Mouse (Mus musculus) kidney, adult 2 months (tissue): ENCODE data around the gene Aanat.

ENCODE experiments used
- CTCF ChIP-seq: fragments of 200-500 bp; conservative IDR thresholded peaks from 2 replicates; pipeline ENCODE4 v1.5.1; 2011; ENCODE audit warnings: low read depth, mild to moderate bottlenecking, control low read depth, low read length, moderate library complexity, mixed read lengths; ENCODE audit not compliant: insufficient read depth, insufficient read length
- POLR2A ChIP-seq: fragments of 200-500 bp; IDR thresholded peaks from one replicate; pipeline ENCODE4 v1.6.1; 2011; ENCODE audit warnings: low read depth, low read length, control low read depth

DNA sequence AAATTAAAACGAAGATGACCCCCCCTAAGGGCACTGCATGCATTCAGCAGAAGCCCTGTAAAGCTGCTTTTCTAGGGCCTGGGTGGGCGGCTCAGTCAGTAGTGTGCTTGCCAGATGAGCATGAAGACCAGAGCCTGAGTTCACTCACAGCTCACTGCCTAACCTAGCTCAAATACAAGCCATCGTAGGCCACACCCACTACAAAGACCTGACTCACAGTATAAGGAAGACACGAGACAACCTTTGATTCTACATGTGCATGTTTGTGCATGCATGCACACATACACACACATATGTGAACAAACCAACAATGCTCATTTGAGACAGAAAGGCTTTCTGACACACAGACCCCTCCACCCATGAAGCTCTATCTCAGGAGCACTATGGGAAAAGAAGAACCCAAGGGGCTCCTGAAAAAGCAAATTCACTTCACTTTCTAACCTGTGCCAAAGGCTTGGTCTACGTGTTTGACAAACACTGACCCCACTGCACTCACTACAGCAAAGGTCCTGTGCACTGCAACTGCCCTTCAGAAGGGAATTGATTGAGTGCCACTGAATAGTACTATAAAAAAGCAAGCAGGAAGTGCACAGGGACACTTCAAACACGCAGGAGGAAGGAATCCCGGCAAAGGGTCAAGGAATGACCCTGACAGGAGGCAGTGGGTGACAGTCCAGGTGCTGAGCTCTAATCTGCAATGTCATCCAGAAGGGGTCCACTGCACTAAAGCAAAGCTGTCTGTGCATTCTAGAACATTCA is 20.8 kb upstream of the Aanat start:
- TF ChIP-seq CTCF (no peak), POLR2A (no peak)
